Mouse (Mus musculus) small intestine, adult 2 months (tissue): ENCODE data around the gene Stap2.

ENCODE experiments used
- CTCF ChIP-seq: fragments of 200-500 bp; IDR thresholded peaks from 2 replicates; pipeline ENCODE4 v1.5.1; 2012; ENCODE audit warnings: low read depth, mild to moderate bottlenecking, control low read depth, inconsistent platforms, low read length, moderate library complexity, mixed read lengths; ENCODE audit not compliant: insufficient replicate concordance, insufficient read length; ENCODE audit errors: extremely low read depth
- POLR2A ChIP-seq: fragments of 200-500 bp; IDR thresholded peaks from 2 replicates; pipeline ENCODE4 v1.6.1; 2012; ENCODE audit warnings: low read depth, mild to moderate bottlenecking, control low read depth, inconsistent platforms, low read length, moderate library complexity

DNA sequence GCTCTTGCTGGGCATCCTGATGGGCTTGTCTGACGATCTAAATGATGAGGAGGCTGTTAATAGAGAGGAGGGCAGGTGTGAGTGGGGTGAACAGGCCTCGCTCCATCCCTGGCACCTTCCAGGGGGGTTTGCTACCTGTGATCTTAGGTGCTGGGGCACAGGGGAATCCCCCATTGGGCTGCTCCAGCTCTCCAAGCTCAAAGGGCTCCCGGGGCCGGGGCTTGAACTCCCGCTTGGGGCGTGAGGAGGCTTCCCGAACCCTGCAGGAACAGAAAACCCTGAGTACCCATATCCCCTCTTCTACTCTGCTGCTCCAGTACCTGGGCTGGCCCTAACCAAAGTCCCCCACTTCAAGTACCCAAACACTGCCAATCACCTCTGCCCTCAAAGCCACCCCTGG lies 12.5 kb upstream of the Stap2 start:
- TF ChIP-seq CTCF (no peak), POLR2A (no peak)
